Mouse (Mus musculus) layer of hippocampus, postnatal 14 days (tissue): Measurements from ENCODE around the gene Nf1. TPM values are rescaled to one million over a fixed set of nuclear protein-coding genes. Genes with fewer than 3 reads are reported as not detected.

Experiments
- DNase-seq, 2 experiments: peaks; one replicate each; pipeline ENCODE4 v3.0.0; 2021 to 2022; ENCODE audit warnings: low spot score in 2 of 2, mixed read lengths in 1 of 2
- total RNA-seq, 2 experiments: library from RNA; stranded (reverse); gene quantifications; 2 replicates each; pipeline ENCODE4 v1.2.3; 2021

Nf1 gene
- total RNA-seq, 2 experiments from 2014 or later = 111 to 119 TPM

DNA sequence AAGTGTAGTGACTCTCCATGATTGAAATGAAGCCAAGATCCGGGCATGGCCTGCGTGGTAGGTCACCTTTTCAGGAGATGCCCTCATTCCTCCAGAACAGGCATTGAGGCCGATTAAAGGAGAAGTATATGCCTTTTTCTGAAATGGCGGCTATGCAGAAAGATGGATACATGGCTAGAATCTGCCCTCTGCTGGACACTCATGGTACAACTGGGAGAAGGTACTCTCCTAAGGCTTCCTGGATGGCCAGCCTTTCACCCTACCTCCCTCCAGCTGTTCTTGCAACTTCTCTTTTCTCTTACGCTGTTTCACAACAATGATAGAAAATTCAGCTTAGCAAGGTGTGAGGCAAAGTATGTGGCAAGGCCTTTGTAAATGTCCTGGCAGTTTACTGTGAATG lies 238.2 kb downstream of the Nf1 start:
- peak; percentile 81 to 88 for DNase-seq

GRCm38 (mm10) chr11:79580660-79581059 lies 241.2 kb downstream of the Nf1 start:
- DNase-seq = no peak

GRCm38 (mm10) chr11:79581257-79581656 lies 241.8 kb downstream of the Nf1 start:
- DNase-seq = no peak

DNA sequence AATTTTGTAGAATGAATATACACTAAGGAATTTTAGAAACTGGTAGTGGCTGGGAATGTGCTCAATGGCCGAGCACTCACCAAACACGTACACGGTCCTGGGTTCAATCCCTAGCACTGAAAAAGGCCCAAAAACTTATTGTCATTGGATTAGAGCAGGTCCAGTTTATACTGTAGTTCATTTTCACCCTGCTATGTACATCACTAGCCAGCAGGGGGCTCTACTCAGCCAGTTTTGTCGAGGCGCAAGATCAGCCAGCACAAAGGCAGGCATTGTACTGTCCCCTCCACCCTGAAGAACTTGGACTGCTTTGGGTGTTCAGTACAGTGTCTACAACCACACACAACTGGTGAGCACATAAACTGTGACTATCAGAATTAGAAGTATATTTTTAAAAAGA lies 244.7 kb downstream of the Nf1 start:
- peak; percentile 72 to 84 for DNase-seq

GRCm38 (mm10) chr11:79589317-79590075 lies 250.0 kb downstream of the Nf1 start:
- DNase-seq = peak in 1 of 2 experiments; percentile 31

DNA sequence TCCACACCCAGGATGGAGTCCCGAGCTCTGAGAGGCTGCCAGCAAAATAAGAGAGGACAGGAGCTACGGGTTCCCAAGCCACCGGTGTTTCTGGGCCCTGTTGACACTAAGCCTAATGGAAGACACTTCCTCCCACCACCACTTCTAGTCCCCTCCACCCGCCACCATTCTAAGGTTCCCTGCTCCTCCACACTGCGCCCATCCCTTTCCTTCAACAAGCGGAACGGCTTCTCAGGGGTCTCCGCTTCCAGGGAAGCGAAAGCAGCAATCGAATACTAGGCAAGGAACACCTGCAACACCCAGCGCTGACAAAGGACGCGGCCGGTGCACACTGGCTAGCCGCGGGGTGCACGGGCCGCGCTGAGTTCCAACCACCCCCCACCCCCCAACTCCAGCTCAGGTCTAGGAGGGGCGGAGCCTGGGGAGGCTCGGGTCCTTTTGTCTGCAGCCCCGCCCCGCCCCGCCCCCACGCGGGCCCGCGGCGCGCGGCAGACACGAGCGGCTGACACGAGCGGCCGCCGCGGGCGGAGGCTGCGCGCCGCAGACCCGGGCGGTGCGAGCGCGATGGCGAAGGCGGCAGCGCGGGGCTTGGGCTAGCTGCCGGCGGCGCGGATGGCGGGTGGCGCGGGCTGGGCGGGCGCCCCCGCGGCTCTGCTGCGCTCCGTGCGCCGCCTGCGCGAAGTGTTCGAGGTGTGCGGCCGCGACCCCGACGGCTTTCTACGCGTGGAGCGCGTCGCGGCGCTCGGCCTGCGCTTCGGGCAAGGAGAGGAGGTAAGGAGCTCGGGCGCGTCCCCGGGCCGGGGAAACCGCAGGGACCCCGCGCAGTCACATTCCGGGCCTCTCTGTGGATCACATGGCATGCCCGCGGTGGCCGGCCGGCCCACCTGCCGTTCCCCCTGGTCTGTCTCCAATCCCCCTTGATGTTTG lies 251.4 kb downstream of the Nf1 start, which contains the start of gene Rab11fip4:
Gene Rab11fip4 (plus strand): TSS at position 549 of the 927 bp plus-strand sequence.
- DNase-seq = peak; percentile 51 to 52

DNA sequence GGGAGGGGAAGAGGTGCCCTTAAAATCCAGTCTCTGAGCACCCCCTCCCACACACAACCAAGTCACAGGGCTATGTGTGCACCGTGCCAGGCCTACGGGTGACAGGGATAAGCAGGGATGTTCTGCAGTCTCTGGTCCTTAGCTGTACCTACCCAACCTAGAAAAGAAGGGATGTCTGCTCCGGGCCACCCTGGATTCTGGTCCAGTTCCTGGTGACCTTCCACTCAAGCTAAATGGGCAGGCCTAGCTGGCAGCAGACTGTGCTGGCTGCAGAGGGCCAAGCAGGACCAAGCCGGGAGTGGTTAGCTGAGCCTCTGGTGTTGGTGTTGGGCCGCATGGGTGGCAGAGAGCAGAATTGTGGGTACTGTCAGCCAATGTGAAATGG lies 252.1 kb downstream of the Nf1 start:
- peak in 1 of 2 experiments; percentile 45 for DNase-seq

DNA sequence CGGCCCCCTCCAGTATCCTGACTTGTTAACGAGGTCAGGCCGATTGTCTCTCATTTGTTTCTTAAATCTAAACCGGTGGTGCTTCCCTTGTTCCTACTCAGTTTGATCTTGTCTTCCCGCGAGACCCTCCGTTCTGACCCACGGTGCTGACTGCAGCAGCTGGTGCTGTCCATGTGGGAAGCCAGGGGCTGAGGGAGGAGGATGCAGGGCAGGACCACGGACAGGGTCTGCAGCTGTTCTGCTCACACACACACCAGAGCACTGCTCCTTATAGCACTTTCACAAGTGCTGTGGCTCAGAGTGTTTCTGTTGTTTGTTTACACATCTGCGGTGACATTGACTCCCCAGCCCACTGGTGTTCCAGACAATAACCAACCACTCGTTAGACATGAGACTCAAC lies 254.0 kb downstream of the Nf1 start:
- no peak for DNase-seq

GRCm38 (mm10) chr11:79610454-79610853 lies 271.0 kb downstream of the Nf1 start:
- DNase-seq = no peak

- DNase-seq = peak in 1 of 2 experiments; percentile 51
Measured at GRCm38 (mm10) chr11:79611011-79611666, 271.6 kb downstream of the Nf1 start.

GRCm38 (mm10) chr11:79612046-79612600 lies 272.6 kb downstream of the Nf1 start:
- no peak for DNase-seq

DNA sequence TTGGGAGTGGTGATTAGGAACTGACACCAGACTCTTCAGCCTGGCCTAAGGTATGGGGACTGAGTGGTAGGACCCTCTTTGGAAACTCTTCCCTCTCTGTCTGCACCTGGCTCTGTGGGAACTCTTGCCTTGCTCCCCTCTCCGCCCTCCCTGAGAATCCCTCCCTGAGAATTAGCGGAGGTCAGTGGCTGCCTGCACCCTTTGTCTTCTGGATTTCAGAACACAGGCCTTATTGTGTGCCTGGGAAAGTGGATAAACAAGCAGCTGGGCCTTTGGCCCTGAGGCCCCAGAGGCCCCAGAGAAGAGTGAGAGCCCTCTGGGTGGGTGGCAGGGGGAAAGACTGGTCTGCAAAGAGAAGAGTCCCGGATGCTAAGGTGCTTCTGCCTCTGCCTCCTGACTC lies 273.6 kb downstream of the Nf1 start:
- no peak for DNase-seq

DNA sequence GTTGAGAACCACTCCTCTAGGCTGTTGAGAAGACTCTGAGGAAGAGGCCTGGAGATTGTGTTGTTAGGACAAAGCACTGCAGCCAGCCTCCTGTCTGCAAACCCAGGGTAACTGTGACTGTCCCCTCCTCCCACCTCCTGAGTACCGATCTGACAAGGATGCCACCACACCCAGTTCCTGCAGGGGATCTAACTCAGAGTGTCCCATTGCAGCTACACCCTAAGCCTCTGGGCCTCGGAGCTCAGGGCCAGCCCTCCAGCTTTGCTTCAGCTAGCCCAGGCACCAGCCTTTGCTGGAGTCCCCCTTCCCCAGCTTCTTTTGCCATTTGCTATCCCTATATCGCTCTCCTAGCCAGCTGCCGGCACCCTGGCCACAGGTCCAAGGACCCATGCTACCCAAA lies 274.2 kb downstream of the Nf1 start:
- DNase-seq = no peak

- DNase-seq = no peak
Measured at GRCm38 (mm10) chr11:79614880-79615279, 275.4 kb downstream of the Nf1 start.

GRCm38 (mm10) chr11:79615871-79616270 lies 276.4 kb downstream of the Nf1 start:
- no peak for DNase-seq

- DNase-seq = no peak
Measured at GRCm38 (mm10) chr11:79617991-79618390, 278.5 kb downstream of the Nf1 start.

DNA sequence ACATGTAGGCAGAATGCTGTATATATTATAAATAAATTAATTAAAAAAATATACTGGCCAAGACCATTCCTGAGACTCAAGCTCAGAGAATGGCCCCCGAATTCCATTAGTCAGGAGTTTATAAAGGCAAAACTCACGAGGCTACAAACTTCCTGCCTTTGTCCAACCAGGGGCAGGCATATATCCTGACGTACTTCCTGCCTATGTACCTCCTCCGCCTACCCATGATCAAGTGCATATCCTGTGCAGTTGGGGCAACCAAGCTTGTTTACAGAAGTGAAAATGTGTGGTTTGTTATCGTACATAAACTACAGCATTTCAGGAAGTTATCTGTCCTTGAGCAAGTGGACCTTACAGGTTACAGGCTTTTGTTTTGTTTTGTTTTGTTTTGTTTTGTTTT lies 283.5 kb downstream of the Nf1 start:
- DNase-seq = no peak

- DNase-seq = peak; percentile 66 to 69
Measured at GRCm38 (mm10) chr11:79624801-79625302, 285.4 kb downstream of the Nf1 start.

DNA sequence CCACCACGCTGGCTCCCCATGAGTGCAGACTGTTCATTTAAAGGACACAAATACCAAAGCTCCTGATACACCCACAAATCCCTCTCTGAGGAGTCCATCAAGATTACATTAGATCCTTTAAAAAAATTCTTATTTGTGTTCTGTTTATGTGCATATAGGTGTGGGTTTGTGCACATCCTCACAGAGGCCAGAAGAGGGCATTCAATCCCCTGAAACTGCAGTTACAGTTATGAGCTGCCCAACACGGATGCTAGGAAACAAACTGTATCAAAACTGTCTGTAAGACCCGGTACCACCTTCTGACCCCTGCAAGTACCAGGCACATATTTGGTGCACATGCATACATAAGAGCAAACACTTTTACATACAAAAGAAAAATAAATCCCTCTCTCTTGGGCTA lies 289.2 kb downstream of the Nf1 start:
- no peak for DNase-seq

DNA sequence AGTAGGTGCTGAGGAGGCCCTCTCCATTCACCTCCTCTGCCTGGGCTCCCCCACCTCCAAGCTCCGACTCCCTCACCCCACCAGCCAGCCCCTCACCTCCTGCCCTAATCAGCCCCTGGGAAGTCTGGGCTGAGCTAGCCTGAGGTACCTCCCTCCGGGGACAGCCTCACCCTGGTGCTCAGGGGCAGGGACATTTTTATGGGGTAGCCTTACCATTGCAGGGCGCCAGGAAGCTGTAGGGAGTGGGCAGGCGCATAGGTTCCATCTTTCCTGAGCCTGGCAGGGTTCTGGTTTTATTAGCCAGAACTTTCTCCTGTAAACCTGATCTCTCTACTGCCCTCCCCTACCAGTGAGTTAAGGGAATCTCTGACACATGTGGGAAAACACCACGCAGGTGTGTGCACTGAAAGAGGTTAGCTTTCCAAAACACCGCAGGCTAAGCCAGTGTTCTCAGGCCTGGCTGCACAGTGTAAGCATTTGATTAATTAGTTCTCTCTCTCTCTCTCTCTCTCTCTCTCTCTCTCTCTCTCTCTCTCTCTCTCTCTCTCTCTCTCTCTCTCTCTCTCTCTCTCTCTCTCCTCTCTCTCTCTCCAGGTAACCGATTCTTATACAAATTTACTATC lies 290.4 kb downstream of the Nf1 start:
- DNase-seq = no peak

DNA sequence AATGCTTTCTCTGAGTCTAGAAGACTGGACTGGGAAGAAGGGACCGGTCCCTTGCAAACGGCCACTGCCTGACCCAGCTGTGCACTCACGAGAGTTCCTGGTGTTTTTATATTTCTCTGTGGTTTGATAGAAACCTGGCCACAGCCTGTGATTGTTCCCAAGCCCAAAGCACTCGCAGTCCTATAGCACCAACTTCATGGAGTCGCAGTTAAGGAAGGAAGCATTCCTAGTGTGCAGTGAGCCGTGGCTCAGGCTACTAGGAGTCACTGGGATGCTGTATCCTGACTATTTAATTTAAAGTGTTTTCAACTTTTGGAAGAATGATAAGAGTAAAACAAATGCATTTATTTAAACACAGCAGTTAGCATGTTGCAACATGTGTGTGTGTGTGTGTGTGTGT lies 291.0 kb downstream of the Nf1 start:
- no peak for DNase-seq
